ENCODE assay signal across 8 mouse cellular contexts in genomic region chr1:174594989-174595388, GRCm38 (mm10).
A peak's percentile ranks its signal among the peaks of the same experiment; 100 is the strongest.
DNase-seq lines count a peak whose midpoint lies in the region; ATAC-seq and TF ChIP-seq lines count a peak whose summit lies in the region.

No protein-coding gene starts in this region.

- H3K9me3 ChIP-seq in kidney, embryonic 16.5 days (ENCODE audit: low read length), result no peaks in the 10 kb centered on the region

- no peaks in the 10 kb centered on the region for H3K36me3 ChIP-seq in kidney, embryonic 16.5 days (ENCODE audit: insufficient read depth, low read length)
- H3K36me3 ChIP-seq in small intestine, adult 2 months (ENCODE audit: control insufficient read depth, insufficient read depth, low read length), result no peaks in the 10 kb centered on the region

- no peak for ATAC-seq in kidney, embryonic 16.5 days (ENCODE audit: low FRiP score, low TSS enrichment)
- peak; percentile 82 for ATAC-seq in megakaryocyte progenitor cell, adult 5-6 weeks (replicated peaks; ENCODE audit: poor library complexity)

- H3K4me1 ChIP-seq in kidney, embryonic 16.5 days (ENCODE audit: insufficient read depth, low read length), result no peaks in the 10 kb centered on the region
- H3K4me1 ChIP-seq in small intestine, adult 2 months (ENCODE audit: control insufficient read depth, insufficient read depth, insufficient read length, low read length), result no peaks in the 10 kb centered on the region

- peak; percentile 7 for DNase-seq in kidney, adult 11 months
- DNase-seq in adrenal gland, postnatal 14 days, result peak; percentile 58
- peak; percentile 42 for DNase-seq in embryo, embryonic 9.5 days (ENCODE audit: extremely low spot score)
- DNase-seq in gastrocnemius, postnatal 25 days, result peak; percentile 9
- DNase-seq in layer of hippocampus, adult 9-11 months, result peak; percentile 42

- H3K27ac ChIP-seq in kidney, embryonic 16.5 days (ENCODE audit: low read length), result no peak overlapping the region
- H3K27ac ChIP-seq in small intestine, adult 2 months (ENCODE audit: insufficient read depth, low read depth, low read length), result no peak overlapping the region

- TF ChIP-seq CTCF in small intestine, adult 2 months (IDR thresholded peaks at IDR 0.05; ENCODE audit: extremely low read depth, insufficient read length, insufficient replicate concordance, low read depth, low read length), result peak; percentile 21; the same call in 1 of the 2 replicates

- 6% methylated on average over 4 of the region's 4 CpGs for WGBS in kidney, embryonic 16.5 days
- 7% methylated on average over 4 of the region's 4 CpGs for WGBS in small intestine, adult 2 months

- H3K9ac ChIP-seq in kidney, embryonic 16.5 days (replicated peaks; ENCODE audit: low read length), result no peak overlapping the region

- no peak for TF ChIP-seq POLR2A in small intestine, adult 2 months (IDR thresholded peaks at IDR 0.05; ENCODE audit: low read depth, low read length)

- H3K27me3 ChIP-seq in kidney, embryonic 16.5 days (ENCODE audit: insufficient read depth, low read length), result no peaks in the 10 kb centered on the region
- H3K27me3 ChIP-seq in small intestine, adult 2 months (ENCODE audit: control insufficient read depth, insufficient read depth, low read length), result no peaks in the 10 kb centered on the region

- no peak overlapping the region for H3K4me3 ChIP-seq in kidney, embryonic 16.5 days (ENCODE audit: low read length)
- H3K4me3 ChIP-seq in small intestine, adult 2 months (ENCODE audit: low read depth, low read length), result no peak overlapping the region

- H3K4me2 ChIP-seq in kidney, embryonic 16.5 days (replicated peaks; ENCODE audit: low read depth, low read length), result no peak overlapping the region

Comparison
In these comparisons a context has a peak if more than half of its experiments do, and no peak if none do; other contexts are left out.
1. DNase-seq: peak in every context shown above with its lines; median percentile 58 in adrenal gland, postnatal 14 days; 42 in embryo, embryonic 9.5 days; 42 in layer of hippocampus, adult 9-11 months; 9 in gastrocnemius, postnatal 25 days; 7 in kidney, adult 11 months.